Mouse (Mus musculus) hindbrain, postnatal 0 days (tissue): Measurements from ENCODE around the gene Dclk2. TPM values are rescaled to one million over a fixed set of nuclear protein-coding genes. Genes with fewer than 3 reads are reported as not detected.
A peak's percentile ranks its signal among the peaks of the same experiment; 100 is the strongest.

Experiments used
- ATAC-seq: fragments of 200-750 bp; cut with Nextera tagmentation; 2 replicates; pipeline ENCODE4 v1.8.0; 2017; ENCODE audit warnings: mild to moderate bottlenecking, moderate TSS enrichment, moderate library complexity
- DNase-seq: peaks from one replicate; pipeline ENCODE4 v3.0.0-alpha.2; 2015; ENCODE audit warnings: low spot score
- H3K27ac ChIP-seq: fragments of 300-500 bp; sonication (generic); 2 replicates; pipeline ENCODE4 v1.5.1; 2014; ENCODE audit warnings: mild to moderate bottlenecking
- H3K27me3 ChIP-seq: fragments of 300-500 bp; sonication (generic); 2 replicates; pipeline ENCODE4 v1.6.1; 2014; ENCODE audit warnings: low read length, mixed read lengths; ENCODE audit not compliant: insufficient read depth
- H3K36me3 ChIP-seq: fragments of 300-500 bp; sonication (generic); 2 replicates; pipeline ENCODE4 v1.6.1; 2014; ENCODE audit warnings: low read length, mixed read lengths; ENCODE audit not compliant: insufficient read depth
- H3K4me1 ChIP-seq: fragments of 300-500 bp; sonication (generic); 2 replicates; pipeline ENCODE4 v1.6.1; 2014; ENCODE audit warnings: antibody characterized with exemption, low read length, mixed read lengths; ENCODE audit not compliant: insufficient read depth
- H3K4me2 ChIP-seq: fragments of 300-500 bp; sonication (generic); 2 replicates; pipeline ENCODE4 v1.6.1; 2014; ENCODE audit warnings: low read depth, mild to moderate bottlenecking, low read length, moderate library complexity, mixed read lengths
- H3K4me3 ChIP-seq: fragments of 300-500 bp; sonication (generic); 2 replicates; pipeline ENCODE4 v1.5.1; 2014; ENCODE audit warnings: low read length
- H3K9ac ChIP-seq: fragments of 300-500 bp; sonication (generic); replicated peaks from 2 replicates; pipeline ENCODE4 v1.6.1; 2014; ENCODE audit warnings: mild to moderate bottlenecking, low read length, moderate library complexity, mixed read lengths
- H3K9me3 ChIP-seq: fragments of 300-500 bp; sonication (generic); 2 replicates; pipeline ENCODE4 v1.6.1; 2016; ENCODE audit warnings: low read length, mixed read lengths
- CTCF ChIP-seq: IDR thresholded peaks from 2 replicates; pipeline ENCODE4 v1.5.1; 2016; ENCODE audit warnings: antibody characterized with exemption, control low read depth, low read depth
- WGBS: fragments of 180-500 bp; shearing (Covaris S2); extraction: QIAGEN DNeasy Blood & Tissue Kit; methylation state at CpG from one replicate; pipeline ENCODE4 v1.1.7; 2014; 5-methylcytosine and 5-hydroxymethylcytosine counted together
- polyA plus RNA-seq: library from polyadenylated mRNA; unstranded; fragments of >200 nt; fragmentation: Nextera tagmentation; extraction: Ambion mirVana; gene quantifications from 2 replicates; pipeline ENCODE4 v1.2.1, GENCODE M21; 2015
- total RNA-seq: library from RNA; depleted of rRNA; stranded (reverse); fragments of >200 nt; gene quantifications from 2 replicates; pipeline ENCODE4 v1.2.3, GENCODE M21; 2014; rRNA removed

The Dclk2 gene
- total and polyA plus RNA-seq, 2 experiments from 2014 or later: 69.6 to 159 TPM

DNA sequence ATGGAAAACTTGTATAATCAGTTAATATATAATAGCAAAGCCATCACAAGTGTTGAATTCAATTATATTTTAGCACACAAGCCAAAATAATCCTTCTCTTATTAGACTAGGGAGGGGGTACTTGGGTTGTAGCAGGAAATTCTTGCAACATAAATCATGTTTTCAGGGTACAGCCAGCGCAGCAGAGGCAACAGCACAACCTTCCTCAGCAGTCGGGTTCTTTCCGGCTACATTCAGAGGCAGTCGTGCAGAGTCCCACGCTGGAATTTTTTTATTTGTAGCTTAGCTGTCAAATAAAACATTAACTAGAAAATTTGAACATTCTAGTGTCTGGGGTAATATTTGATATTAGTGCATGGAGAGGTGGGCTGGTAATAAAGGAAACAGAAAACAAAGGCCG is 166.5 kb downstream of the Dclk2 start:
- Histone ChIP-seq H3K4me3 (no peak overlapping the region), H3K9me3 (no peaks in the 10 kb centered on the region), H3K27ac (0 out of 2 replicates have a peak overlapping the region, but pooled peaks have one; percentile 56), H3K9ac (0 out of 2 replicates have a peak overlapping the region, but pooled peaks have one; percentile 13), H3K4me1 (0 out of 2 replicates have a peak, but pooled peaks cover 3% of the 10 kb centered on the region), H3K4me2 (peak overlapping the region; percentile 21; the same call in 1 of the 2 replicates), H3K27me3 (no peaks in the 10 kb centered on the region), H3K36me3 (no peaks in the 10 kb centered on the region)
- DNase-seq (no peak), ATAC-seq (no peak)
- no peak for TF ChIP-seq CTCF
- 70% methylated on average over 6 of the region's 6 CpGs for WGBS

DNA sequence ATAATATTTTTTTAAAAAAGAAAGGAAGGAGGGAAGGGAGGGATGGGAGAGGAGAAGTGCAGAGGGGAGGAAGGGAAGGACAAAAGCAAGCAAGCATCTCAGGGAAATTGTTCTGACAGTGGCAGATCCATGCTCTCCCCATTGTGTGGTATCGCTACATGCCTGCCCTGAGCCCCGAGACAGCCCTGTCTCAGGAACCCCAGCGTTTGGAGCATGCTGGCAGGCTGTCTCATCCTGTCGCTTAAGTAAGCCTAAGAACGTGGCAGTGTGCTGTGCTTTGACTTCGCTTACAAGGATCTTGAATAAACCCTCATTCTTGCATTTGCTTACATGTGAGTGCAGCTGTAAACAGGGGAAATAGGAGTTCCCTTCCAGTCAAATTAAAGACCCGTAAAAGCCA is 170.0 kb downstream of the Dclk2 start:
- 23% methylated on average over 7 of the region's 7 CpGs for WGBS
- H3K36me3 ChIP-seq: no peaks in the 10 kb centered on the region
- TF ChIP-seq CTCF: no peak
- H3K9ac ChIP-seq: peak overlapping the region; percentile 45; the same call in 1 of the 2 replicates
- H3K27me3 ChIP-seq: no peaks in the 10 kb centered on the region
- ATAC-seq (peak; percentile 38; the same call in 1 of the 2 replicates), DNase-seq (no peak)
- H3K27ac ChIP-seq: peak overlapping the region; percentile 72
- 0 out of 2 replicates have a peak, but pooled peaks cover 3% of the 10 kb centered on the region for H3K4me1 ChIP-seq
- H3K4me2 ChIP-seq: peak overlapping the region; percentile 38
- no peaks in the 10 kb centered on the region for H3K9me3 ChIP-seq
- H3K4me3 ChIP-seq: no peak overlapping the region

DNA sequence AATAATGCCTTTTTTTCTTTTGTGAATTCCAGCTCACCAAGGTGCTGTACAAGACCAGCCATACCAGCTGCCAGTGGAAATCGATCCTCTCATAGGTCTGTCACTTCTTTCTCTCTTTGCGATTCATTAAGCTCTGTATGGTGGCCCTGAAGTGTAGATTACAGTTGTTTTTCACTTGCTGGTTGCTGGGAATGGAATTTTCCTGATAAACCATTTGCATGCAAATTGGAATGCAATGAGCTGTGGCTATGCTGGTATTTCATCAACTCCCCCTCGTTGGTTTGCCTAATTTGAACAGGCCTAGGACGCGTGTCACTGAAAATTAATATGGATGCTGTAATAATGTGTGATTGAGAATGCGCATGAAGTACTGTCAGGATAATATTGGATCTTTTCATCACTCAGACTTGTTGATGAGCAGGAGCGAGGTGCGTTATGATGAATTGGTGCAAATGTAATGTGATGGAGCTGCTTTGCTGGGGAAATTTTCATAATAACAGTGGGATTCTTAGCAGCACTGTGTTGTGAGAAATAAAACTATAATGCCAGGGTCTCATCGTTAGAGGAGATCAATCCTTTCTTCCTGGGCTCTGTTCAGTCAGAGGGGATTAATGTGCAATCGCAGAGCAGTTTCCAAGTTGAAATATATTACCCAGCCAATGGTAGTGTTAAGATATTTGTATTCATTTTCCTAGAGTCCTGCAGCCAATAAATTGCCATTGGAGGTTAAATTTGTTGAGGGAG is 174.7 kb downstream of the Dclk2 start:
- Histone ChIP-seq H3K4me1 (0 out of 2 replicates have a peak, but pooled peaks cover 3% of the 10 kb centered on the region), H3K4me3 (no peak overlapping the region), H3K9ac (no peak overlapping the region), H3K36me3 (no peaks in the 10 kb centered on the region; the same call in 1 of the 2 replicates), H3K27ac (peak overlapping the region; percentile 71), H3K9me3 (no peaks in the 10 kb centered on the region), H3K4me2 (peak overlapping the region; percentile 23), H3K27me3 (no peaks in the 10 kb centered on the region)
- TF ChIP-seq CTCF: no peak
- ATAC-seq: peak; percentile 69
- peak; percentile 71 for DNase-seq
- WGBS: 30% methylated on average over 10 of the region's 10 CpGs

DNA sequence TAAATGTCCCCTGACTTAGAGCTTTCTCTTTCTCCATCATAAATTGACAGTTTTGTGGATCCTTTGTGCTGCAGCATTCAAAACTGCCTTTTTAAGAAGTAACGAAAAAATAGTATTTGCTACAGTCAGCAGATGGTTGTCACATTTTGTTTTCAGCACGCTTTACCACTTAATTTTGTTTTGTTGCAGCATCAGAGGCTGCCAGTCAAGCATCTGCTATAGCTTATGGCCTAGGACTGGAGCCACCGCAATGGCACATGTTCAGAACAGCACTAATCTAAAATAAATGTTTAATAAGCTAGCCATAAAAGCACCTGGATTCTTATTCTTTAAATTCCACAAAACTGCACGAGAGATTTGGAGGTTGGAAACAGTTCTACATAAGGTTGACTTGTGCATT is 175.3 kb downstream of the Dclk2 start:
- WGBS: 41% methylated on average over 4 of the region's 4 CpGs

GRCm38 (mm10) chr3:86739745-86740144 is 180.9 kb downstream of the Dclk2 start:
- H3K4me3 ChIP-seq: no peak overlapping the region
- H3K9me3 ChIP-seq: no peaks in the 10 kb centered on the region
- TF ChIP-seq CTCF: no peak
- no peak overlapping the region for H3K4me2 ChIP-seq
- DNase-seq (peak; percentile 69), ATAC-seq (peak; percentile 35; the same call in 1 of the 2 replicates)
- no peak overlapping the region for H3K9ac ChIP-seq
- no peaks in the 10 kb centered on the region; the same call in 1 of the 2 replicates for H3K4me1 ChIP-seq
- no peaks in the 10 kb centered on the region for H3K27me3 ChIP-seq
- no peaks in the 10 kb centered on the region; the same call in 1 of the 2 replicates for H3K36me3 ChIP-seq
- H3K27ac ChIP-seq: no peak overlapping the region
- 46% methylated on average over 4 of the region's 4 CpGs for WGBS

More for the DNA sequence above, 175.3 kb downstream of the Dclk2 start:
- Histone ChIP-seq H3K9me3 (no peaks in the 10 kb centered on the region), H3K27ac (peak overlapping the region; percentile 71), H3K4me1 (no peaks in the 10 kb centered on the region), H3K4me3 (no peak overlapping the region), H3K9ac (no peak overlapping the region), H3K27me3 (no peaks in the 10 kb centered on the region), H3K4me2 (no peak overlapping the region; the same call in 1 of the 2 replicates), H3K36me3 (no peaks in the 10 kb centered on the region; the same call in 1 of the 2 replicates)
- no peak for TF ChIP-seq CTCF
- peak; percentile 73 for DNase-seq
- ATAC-seq: peak; percentile 75

GRCm38 (mm10) chr3:86738831-86739230 is 181.8 kb downstream of the Dclk2 start:
- no peaks in the 10 kb centered on the region; the same call in 1 of the 2 replicates for H3K36me3 ChIP-seq
- no peaks in the 10 kb centered on the region for H3K9me3 ChIP-seq
- H3K27ac ChIP-seq: no peak overlapping the region; the same call in 1 of the 2 replicates
- WGBS: 50% methylated on average over 3 of the region's 3 CpGs
- no peaks in the 10 kb centered on the region; the same call in 1 of the 2 replicates for H3K4me1 ChIP-seq
- DNase-seq (no peak), ATAC-seq (no peak)
- no peak overlapping the region for H3K4me2 ChIP-seq
- no peaks in the 10 kb centered on the region for H3K27me3 ChIP-seq
- H3K4me3 ChIP-seq: no peak overlapping the region
- no peak for TF ChIP-seq CTCF
- H3K9ac ChIP-seq: no peak overlapping the region

Other genes starting within 250 kb of the Dclk2 start
- gene Cd1d1, start 78.6 kb upstream of the Dclk2 start, total RNA-seq: 12.4 and 20.5 TPM in 2 replicates
- 31.5 and 40.8 TPM in 2 replicates for gene Cd1d1, start 78.6 kb upstream of the Dclk2 start, polyA plus RNA-seq